Mouse (Mus musculus) erythroblast, embryonic 14.5 days (primary cell): ENCODE results near the gene Fundc1.

Experiments used
- GATA1 ChIP-seq: IDR thresholded peaks from 2 replicates; pipeline ENCODE4 v1.6.1; 2012; ENCODE audit warnings: low read length, inconsistent platforms, mixed read lengths
- TAL1 ChIP-seq: IDR thresholded peaks from 3 replicates; pipeline ENCODE4 v1.6.1; 2012; ENCODE audit warnings: low read length, inconsistent platforms, mixed read lengths

GRCm38 (mm10) chrX:17520086-17520485 lies 52.0 kb downstream of the Fundc1 start:
- TF ChIP-seq GATA1, result no peak
- TF ChIP-seq TAL1, result no peak
